Mouse (Mus musculus) forebrain, embryonic 11.5 days (tissue): ENCODE measurements around the gene Slc5a4b. TPM values are rescaled to one million over a fixed set of nuclear protein-coding genes. Genes with fewer than 3 reads are reported as not detected.
A peak's percentile ranks its signal among the peaks of the same experiment; 100 is the strongest.

ENCODE experiments used
- ATAC-seq: fragments of 200-750 bp; cut with Nextera tagmentation; replicated peaks from 2 replicates; pipeline ENCODE4 v1.8.0; 2017; ENCODE audit warnings: moderate TSS enrichment; ENCODE audit not compliant: low FRiP score
- DNase-seq: peaks from one replicate; pipeline ENCODE4 v3.0.0-alpha.2; 2017; ENCODE audit warnings: low spot score
- H3K27ac ChIP-seq: fragments of 300-500 bp; sonication (generic); 2 replicates; pipeline ENCODE4 v1.5.1; 2014; ENCODE audit warnings: low read depth, low read length
- H3K27me3 ChIP-seq: fragments of 300-500 bp; sonication (generic); 2 replicates; pipeline ENCODE4 v1.6.1; 2014; ENCODE audit warnings: mild to moderate bottlenecking, low read length, mixed read lengths; ENCODE audit not compliant: control insufficient read depth, insufficient read depth
- H3K36me3 ChIP-seq: fragments of 300-500 bp; sonication (generic); 2 replicates; pipeline ENCODE4 v1.6.1; 2014; ENCODE audit warnings: mild to moderate bottlenecking, low read length, moderate library complexity, mixed read lengths; ENCODE audit not compliant: control insufficient read depth, insufficient read depth
- H3K4me1 ChIP-seq: fragments of 300-500 bp; sonication (generic); replicated peaks from 2 replicates; pipeline ENCODE4 v1.6.1; 2014; ENCODE audit warnings: low read length, mixed read lengths; ENCODE audit not compliant: control insufficient read depth, insufficient read depth
- H3K4me2 ChIP-seq: fragments of 300-500 bp; sonication (generic); 2 replicates; pipeline ENCODE4 v1.6.1; 2014; ENCODE audit warnings: low read depth, mild to moderate bottlenecking, low read length, moderate library complexity, mixed read lengths; ENCODE audit not compliant: severe bottlenecking
- H3K4me3 ChIP-seq: fragments of 300-500 bp; sonication (generic); 2 replicates; pipeline ENCODE4 v1.5.1; 2014; ENCODE audit warnings: low read depth, low read length
- H3K9ac ChIP-seq: fragments of 300-500 bp; sonication (generic); 2 replicates; pipeline ENCODE4 v1.6.1; 2014; ENCODE audit warnings: low read length
- H3K9me3 ChIP-seq: fragments of 300-500 bp; sonication (generic); 2 replicates; pipeline ENCODE4 v1.6.1; 2016; ENCODE audit warnings: low read length, mixed read lengths; ENCODE audit not compliant: control insufficient read depth
- WGBS: fragments of 180-500 bp; shearing (Covaris S2); extraction: QIAGEN DNeasy Blood & Tissue Kit; methylation state at CpG from one replicate; pipeline ENCODE4 v1.1.7; 2014; 5-methylcytosine and 5-hydroxymethylcytosine counted together
- polyA plus RNA-seq: library from polyadenylated mRNA; unstranded; fragments of >200 nt; fragmentation: Nextera tagmentation; extraction: Ambion mirVana; gene quantifications from 2 replicates; pipeline ENCODE4 v1.2.1, GENCODE M21; 2014

Gene Slc5a4b
- polyA plus RNA-seq, 1 experiment from 2014 or later, result not detected

- no peak for DNase-seq
- Histone ChIP-seq H3K27ac (no peak overlapping the region), H3K36me3 (peaks cover 3% of the 10 kb centered on the region; the same call in 1 of the 2 replicates), H3K9me3 (no peaks in the 10 kb centered on the region), H3K4me3 (peak overlapping the region; percentile 89), H3K4me2 (peak overlapping the region; percentile 85), H3K4me1 (no peaks in the 10 kb centered on the region; the same call in 1 of the 2 replicates), H3K9ac (peak overlapping the region; percentile 97), H3K27me3 (no peaks in the 10 kb centered on the region)
- 25% methylated on average over 7 of the region's 7 CpGs for WGBS
- ATAC-seq, result no peak
Measured at GRCm38 (mm10) chr10:76033119-76033455, 77.7 kb downstream of the Slc5a4b start.

GRCm38 (mm10) chr10:76032402-76033118, 78.2 kb downstream of the Slc5a4b start, which contains the start of gene Zfp280b:
Gene Zfp280b, plus strand, starts transcription at chr10:76032650.
- Histone ChIP-seq H3K4me3 (peak within 1 kb of the TSS; percentile 89), H3K27me3 (no peaks in the 10 kb centered on the region), H3K27ac (peak within 1 kb of the TSS; percentile 37; the same call in 1 of the 2 replicates), H3K9me3 (no peaks in the 10 kb centered on the region), H3K9ac (peak within 1 kb of the TSS; percentile 97), H3K4me1 (no peaks in the 10 kb centered on the region; the same call in 1 of the 2 replicates), H3K36me3 (no peaks in the 10 kb centered on the region; the same call in 1 of the 2 replicates), H3K4me2 (peak within 1 kb of the TSS; percentile 85)
- ATAC-seq (peak; percentile 99), DNase-seq (peak; percentile 98)
- WGBS, result under 1% methylated on average over 55 of the region's 58 CpGs

- WGBS, result 57% methylated on average over 14 of the region's 14 CpGs
- peak overlapping the region; percentile 97 for H3K9ac ChIP-seq
- no peaks in the 10 kb centered on the region for H3K9me3 ChIP-seq
- H3K4me1 ChIP-seq, result no peaks in the 10 kb centered on the region; the same call in 1 of the 2 replicates
- H3K27ac ChIP-seq, result no peak overlapping the region
- no peak for DNase-seq
- H3K36me3 ChIP-seq, result no peaks in the 10 kb centered on the region; the same call in 1 of the 2 replicates
- no peaks in the 10 kb centered on the region for H3K27me3 ChIP-seq
- peak overlapping the region; percentile 85 for H3K4me2 ChIP-seq
- ATAC-seq, result peak; percentile 65; the same call in 1 of the 2 replicates
- H3K4me3 ChIP-seq, result peak overlapping the region; percentile 89
Measured at GRCm38 (mm10) chr10:76031511-76032401, 79.0 kb downstream of the Slc5a4b start.

GRCm38 (mm10) chr10:76030496-76030895, 80.3 kb downstream of the Slc5a4b start:
- no peaks in the 10 kb centered on the region; the same call in 1 of the 2 replicates for H3K4me1 ChIP-seq
- no peak overlapping the region for H3K4me2 ChIP-seq
- H3K27me3 ChIP-seq, result no peaks in the 10 kb centered on the region
- no peaks in the 10 kb centered on the region; the same call in 1 of the 2 replicates for H3K36me3 ChIP-seq
- 67% methylated on average over 5 of the region's 5 CpGs for WGBS
- no peak overlapping the region for H3K27ac ChIP-seq
- no peak for DNase-seq
- ATAC-seq, result no peak
- no peak overlapping the region for H3K9ac ChIP-seq
- no peak overlapping the region for H3K4me3 ChIP-seq
- H3K9me3 ChIP-seq, result no peaks in the 10 kb centered on the region

- Histone ChIP-seq H3K4me1 (no peaks in the 10 kb centered on the region; the same call in 1 of the 2 replicates), H3K27ac (no peak overlapping the region)
- WGBS, result 47% methylated on average over 5 of the region's 5 CpGs
Measured at GRCm38 (mm10) chr10:76029276-76029675, 81.5 kb downstream of the Slc5a4b start.

GRCm38 (mm10) chr10:76028396-76028795, 82.4 kb downstream of the Slc5a4b start:
- no peak for DNase-seq
- H3K27me3 ChIP-seq, result no peaks in the 10 kb centered on the region
- WGBS, result 73% methylated on average over 9 of the region's 9 CpGs
- no peak overlapping the region for H3K9ac ChIP-seq
- no peaks in the 10 kb centered on the region for H3K36me3 ChIP-seq
- no peaks in the 10 kb centered on the region; the same call in 1 of the 2 replicates for H3K4me1 ChIP-seq
- H3K4me3 ChIP-seq, result no peak overlapping the region
- H3K27ac ChIP-seq, result no peak overlapping the region
- no peak overlapping the region for H3K4me2 ChIP-seq
- no peaks in the 10 kb centered on the region for H3K9me3 ChIP-seq
- ATAC-seq, result no peak

More at GRCm38 (mm10) chr10:76029276-76029675, 81.5 kb downstream of the Slc5a4b start:
- Histone ChIP-seq H3K4me2 (no peak overlapping the region), H3K36me3 (no peaks in the 10 kb centered on the region; the same call in 1 of the 2 replicates), H3K9me3 (no peaks in the 10 kb centered on the region), H3K4me3 (no peak overlapping the region), H3K27me3 (no peaks in the 10 kb centered on the region), H3K9ac (no peak overlapping the region)
- no peak for DNase-seq
- no peak for ATAC-seq

GRCm38 (mm10) chr10:76028016-76028366, 82.8 kb downstream of the Slc5a4b start:
- Histone ChIP-seq H3K9ac (no peak overlapping the region), H3K4me1 (no peaks in the 10 kb centered on the region), H3K4me2 (no peak overlapping the region), H3K36me3 (no peaks in the 10 kb centered on the region), H3K9me3 (no peaks in the 10 kb centered on the region), H3K27me3 (no peaks in the 10 kb centered on the region), H3K27ac (no peak overlapping the region), H3K4me3 (no peak overlapping the region)
- DNase-seq (no peak), ATAC-seq (no peak)
- WGBS, result 21% methylated on average over 4 of the region's 4 CpGs

GRCm38 (mm10) chr10:76027127-76028015, 83.4 kb downstream of the Slc5a4b start:
- Histone ChIP-seq H3K4me1 (no peaks in the 10 kb centered on the region), H3K27ac (no peak overlapping the region), H3K4me2 (no peak overlapping the region), H3K27me3 (no peaks in the 10 kb centered on the region), H3K36me3 (no peaks in the 10 kb centered on the region), H3K9ac (no peak overlapping the region), H3K9me3 (no peaks in the 10 kb centered on the region), H3K4me3 (no peak overlapping the region)
- WGBS, result 68% methylated on average over 11 of the region's 12 CpGs
- no peak for ATAC-seq
- no peak for DNase-seq
